Mouse (Mus musculus): ENCODE data around the gene Nme3. TPM values are rescaled to one million over a fixed set of nuclear protein-coding genes. Genes with fewer than 3 reads are reported as not detected.
A peak's percentile ranks its signal among the peaks of the same experiment; 100 is the strongest.

Gene Nme3
- 46.2 and 46.5 TPM in 2 replicates for polyA plus RNA-seq (2016; fragmentation: Nextera tagmentation; extraction: Ambion mirVana)

GRCm38 (mm10) chr17:24896241-24896992, at the start of gene Nme3:
Nme3 (plus strand) TSS chr17:24896500.
- WGBS, result 2% methylated on average over 50 of the region's 50 CpGs
- H3K27me3 ChIP-seq, result no peaks in the 10 kb centered on the region
- H3K4me3 ChIP-seq (replicated peaks), result peak within 1 kb of the TSS; percentile 92
- peak within 1 kb of the TSS; percentile 92 for H3K4me2 ChIP-seq
- H3K4me1 ChIP-seq (replicated peaks), result peaks cover 40% of the 10 kb centered on the region
- peaks cover 69% of the 10 kb centered on the region for H3K36me3 ChIP-seq
- H3K9me3 ChIP-seq, result no peaks in the 10 kb centered on the region
- H3K27ac ChIP-seq, result peak within 1 kb of the TSS; percentile 82
- peak within 1 kb of the TSS; percentile 90 for H3K9ac ChIP-seq (replicated peaks)
- ATAC-seq (ENCODE audit: insufficient number of reproducible peaks, insufficient read depth, low FRiP score, low TSS enrichment, low read depth), result peak; percentile 16; the same call in 1 of the 2 replicates

GRCm38 (mm10) chr17:24847386-24847785, 48.9 kb upstream of the Nme3 start:
- H3K9me3 ChIP-seq, result no peaks in the 10 kb centered on the region
- H3K4me3 ChIP-seq (replicated peaks), result no peak overlapping the region
- no peak for ATAC-seq (ENCODE audit: insufficient number of reproducible peaks, insufficient read depth, low FRiP score, low TSS enrichment, low read depth)
- no peak overlapping the region for H3K27ac ChIP-seq
- H3K4me2 ChIP-seq, result no peak overlapping the region
- peaks cover 29% of the 10 kb centered on the region for H3K27me3 ChIP-seq
- peaks cover 22% of the 10 kb centered on the region for H3K4me1 ChIP-seq (replicated peaks)
- H3K36me3 ChIP-seq, result no peaks in the 10 kb centered on the region
- WGBS, result 89% methylated on average over 1 of the region's 1 CpGs
- no peak overlapping the region for H3K9ac ChIP-seq (replicated peaks)

DNA sequence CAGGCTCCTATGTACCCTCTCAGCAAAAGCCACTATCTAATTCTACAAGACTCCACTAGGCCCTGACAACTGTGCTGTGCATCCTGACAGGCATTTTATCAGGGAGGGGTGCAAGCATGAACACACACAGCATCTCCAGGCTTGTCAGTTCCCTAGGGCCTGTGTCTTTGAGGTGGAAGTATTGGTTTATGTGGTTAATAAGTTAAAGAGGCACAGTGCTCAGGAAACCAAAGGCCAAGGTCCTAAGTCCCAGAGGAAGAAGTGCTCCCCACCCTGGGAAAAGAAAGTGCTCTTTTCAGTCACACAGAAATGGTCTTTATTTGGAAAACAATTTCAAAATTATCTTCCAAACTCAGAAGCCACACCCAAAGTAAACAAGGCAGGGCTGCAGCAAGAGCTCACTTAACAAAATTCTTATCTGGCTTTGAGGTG, 47.7 kb upstream of the Nme3 start:
- Histone ChIP-seq H3K4me2 (peak overlapping the region; percentile 89), H3K36me3 (peaks cover 9% of the 10 kb centered on the region), H3K27ac (no peak overlapping the region), H3K4me3 (replicated peaks) (peak overlapping the region; percentile 69; the same call in 1 of the 2 replicates), H3K9me3 (no peaks in the 10 kb centered on the region), H3K9ac (replicated peaks) (0 out of 2 replicates have a peak overlapping the region, but pooled peaks have one; percentile 27), H3K27me3 (peaks cover 27% of the 10 kb centered on the region), H3K4me1 (replicated peaks) (peaks cover 22% of the 10 kb centered on the region)
- no peak for ATAC-seq (ENCODE audit: insufficient number of reproducible peaks, insufficient read depth, low FRiP score, low TSS enrichment, low read depth)

DNA sequence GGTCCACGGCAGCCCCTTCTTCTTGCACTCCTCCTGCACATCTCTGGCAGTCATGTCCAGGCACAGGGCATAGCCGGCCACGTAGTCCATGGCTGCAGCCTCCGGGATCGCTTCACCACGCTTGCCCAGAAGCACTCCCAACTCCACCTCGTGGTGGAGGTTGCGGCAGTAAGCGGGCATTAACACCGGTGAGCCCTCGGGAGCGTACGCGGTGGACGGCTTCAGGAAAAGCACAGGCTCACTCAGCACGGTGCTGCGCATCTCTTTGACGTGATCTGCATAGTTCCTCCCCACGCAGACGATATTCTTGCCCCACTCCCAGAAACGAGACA, 46.6 kb upstream of the Nme3 start:
- Histone ChIP-seq H3K4me1 (replicated peaks) (peaks cover 22% of the 10 kb centered on the region), H3K36me3 (peaks cover 13% of the 10 kb centered on the region), H3K4me2 (peak overlapping the region; percentile 89), H3K4me3 (replicated peaks) (peak overlapping the region; percentile 69), H3K9me3 (no peaks in the 10 kb centered on the region), H3K27me3 (peaks cover 20% of the 10 kb centered on the region), H3K27ac (peak overlapping the region; percentile 94), H3K9ac (replicated peaks) (peak overlapping the region; percentile 74)
- no peak; the same call in 1 of the 2 replicates for ATAC-seq (ENCODE audit: insufficient number of reproducible peaks, insufficient read depth, low FRiP score, low TSS enrichment, low read depth)
- under 1% methylated on average over 21 of the region's 21 CpGs for WGBS

DNA sequence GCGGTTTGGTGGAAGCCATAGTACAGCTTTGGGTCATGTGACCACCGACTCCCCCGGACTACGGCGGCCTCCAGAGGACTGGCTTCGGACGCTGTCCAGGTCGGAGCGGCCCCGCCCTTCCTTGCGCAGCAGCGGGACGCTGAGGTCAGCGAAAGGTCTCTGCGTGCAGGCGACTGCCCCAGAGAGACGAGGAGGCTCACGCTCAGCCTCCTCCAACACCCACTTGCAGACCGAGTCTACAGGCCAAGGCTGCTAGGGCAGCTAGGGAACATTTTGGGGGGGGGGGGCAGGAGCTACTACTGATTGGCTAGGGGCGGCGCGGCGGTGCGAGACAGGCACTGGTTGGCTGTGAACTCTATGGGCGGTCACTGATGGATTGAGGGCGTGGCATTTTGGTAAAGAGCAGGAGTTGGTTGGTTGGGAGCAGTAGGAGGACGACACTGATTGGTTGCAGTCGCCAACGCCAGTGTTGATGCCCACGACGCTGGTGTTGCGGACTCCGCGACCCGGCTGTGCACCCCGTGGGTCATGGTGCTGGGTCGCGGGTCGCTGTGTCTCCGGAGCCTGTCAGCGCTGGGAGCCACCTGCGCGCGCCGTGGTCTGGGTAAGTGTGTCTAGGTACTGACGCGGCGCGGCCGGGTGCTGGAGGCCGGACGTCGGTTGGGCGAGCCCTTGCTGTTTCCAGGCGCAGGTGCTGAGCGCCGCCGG, 46.1 kb upstream of the Nme3 start, which contains the start of gene Fahd1:
TSS of gene Fahd1 (minus strand) at position 300 of the 708 bp plus-strand sequence.
- H3K27ac ChIP-seq, result peak within 1 kb of the TSS; percentile 94
- H3K4me2 ChIP-seq, result peak within 1 kb of the TSS; percentile 89
- no peaks in the 10 kb centered on the region for H3K9me3 ChIP-seq
- H3K36me3 ChIP-seq, result peaks cover 14% of the 10 kb centered on the region
- peaks cover 22% of the 10 kb centered on the region for H3K4me1 ChIP-seq (replicated peaks)
- H3K4me3 ChIP-seq (replicated peaks), result peak within 1 kb of the TSS; percentile 69
- under 1% methylated on average over 58 of the region's 58 CpGs for WGBS
- H3K27me3 ChIP-seq, result peaks cover 15% of the 10 kb centered on the region
- ATAC-seq (ENCODE audit: insufficient number of reproducible peaks, insufficient read depth, low FRiP score, low TSS enrichment, low read depth), result peak; percentile 100
- peak within 1 kb of the TSS; percentile 74 for H3K9ac ChIP-seq (replicated peaks)

- Histone ChIP-seq H3K27me3 (peaks cover 13% of the 10 kb centered on the region), H3K9me3 (no peaks in the 10 kb centered on the region), H3K9ac (replicated peaks) (peak overlapping the region; percentile 74), H3K36me3 (peaks cover 19% of the 10 kb centered on the region), H3K27ac (no peak overlapping the region), H3K4me3 (replicated peaks) (peak overlapping the region; percentile 69), H3K4me1 (replicated peaks) (peaks cover 22% of the 10 kb centered on the region), H3K4me2 (peak overlapping the region; percentile 89)
- WGBS, result 3% methylated on average over 20 of the region's 20 CpGs
- no peak for ATAC-seq (ENCODE audit: insufficient number of reproducible peaks, insufficient read depth, low FRiP score, low TSS enrichment, low read depth)
These were observed 45.5 kb upstream of the Nme3 start for GRCm38 (mm10) chr17:24850773-24851127.

GRCm38 (mm10) chr17:24851381-24852125, 44.7 kb upstream of the Nme3 start:
- H3K4me2 ChIP-seq, result peak overlapping the region; percentile 89

DNA sequence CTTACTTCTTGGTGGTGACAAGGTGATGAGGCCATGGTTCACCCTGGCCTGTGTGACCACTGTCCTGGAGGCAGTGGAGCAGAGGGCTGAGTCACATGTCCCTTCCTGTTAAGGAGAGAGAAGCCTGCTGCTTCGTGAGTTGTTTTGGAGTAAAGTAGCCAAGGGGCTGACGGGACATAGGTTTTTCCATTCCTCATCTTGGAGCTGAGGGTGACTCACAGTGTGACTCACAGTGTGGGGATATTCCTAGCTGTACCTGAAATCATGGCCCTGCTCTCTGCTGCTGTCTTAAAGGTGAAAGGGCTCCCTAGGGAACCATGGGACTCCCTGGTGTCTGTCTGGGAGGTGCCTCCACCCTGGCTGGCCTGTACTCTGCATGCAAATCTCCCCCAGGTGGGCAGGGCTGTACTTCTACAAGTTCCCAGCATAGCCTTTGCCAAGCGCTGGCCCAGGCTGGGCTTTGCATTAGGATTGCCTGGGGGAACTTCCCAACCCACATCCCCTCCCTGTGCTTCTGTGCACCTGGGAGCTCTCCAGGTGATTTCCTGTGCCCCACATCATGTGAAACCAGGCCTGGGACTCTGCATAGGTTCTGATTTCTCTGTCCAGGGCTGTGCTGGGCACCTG, 40.3 kb upstream of the Nme3 start:
- no peak for ATAC-seq (ENCODE audit: insufficient number of reproducible peaks, insufficient read depth, low FRiP score, low TSS enrichment, low read depth)

More at GRCm38 (mm10) chr17:24851381-24852125, 44.7 kb upstream of the Nme3 start:
- no peaks in the 10 kb centered on the region for H3K9me3 ChIP-seq
- no peak overlapping the region for H3K27ac ChIP-seq
- peaks cover 22% of the 10 kb centered on the region for H3K4me1 ChIP-seq (replicated peaks)
- peaks cover 13% of the 10 kb centered on the region for H3K27me3 ChIP-seq
- peak overlapping the region; percentile 69 for H3K4me3 ChIP-seq (replicated peaks)
- H3K9ac ChIP-seq (replicated peaks), result no peak overlapping the region
- WGBS, result 81% methylated on average over 10 of the region's 10 CpGs
- H3K36me3 ChIP-seq, result peaks cover 27% of the 10 kb centered on the region
- ATAC-seq (ENCODE audit: insufficient number of reproducible peaks, insufficient read depth, low FRiP score, low TSS enrichment, low read depth), result no peak

GRCm38 (mm10) chr17:24856589-24856988, 39.7 kb upstream of the Nme3 start:
- no peak overlapping the region for H3K9ac ChIP-seq (replicated peaks)
- H3K4me1 ChIP-seq (replicated peaks), result peaks cover under 1% of the 10 kb centered on the region; the same call in 1 of the 2 replicates
- peaks cover 60% of the 10 kb centered on the region for H3K36me3 ChIP-seq
- no peak overlapping the region for H3K4me2 ChIP-seq
- ATAC-seq (ENCODE audit: insufficient number of reproducible peaks, insufficient read depth, low FRiP score, low TSS enrichment, low read depth), result no peak
- H3K27me3 ChIP-seq, result peaks cover 3% of the 10 kb centered on the region
- H3K4me3 ChIP-seq (replicated peaks), result no peak overlapping the region
- H3K27ac ChIP-seq, result no peak overlapping the region
- H3K9me3 ChIP-seq, result no peaks in the 10 kb centered on the region
- WGBS, result 88% methylated on average over 13 of the region's 13 CpGs

More for the DNA sequence above, 40.3 kb upstream of the Nme3 start:
- 81% methylated on average over 3 of the region's 3 CpGs for WGBS
- Histone ChIP-seq H3K4me1 (replicated peaks) (peaks cover 7% of the 10 kb centered on the region), H3K27me3 (peaks cover 9% of the 10 kb centered on the region), H3K27ac (no peak overlapping the region), H3K36me3 (peaks cover 53% of the 10 kb centered on the region), H3K9ac (replicated peaks) (no peak overlapping the region), H3K4me3 (replicated peaks) (no peak overlapping the region), H3K9me3 (no peaks in the 10 kb centered on the region), H3K4me2 (no peak overlapping the region)

- no peak for ATAC-seq (ENCODE audit: insufficient number of reproducible peaks, insufficient read depth, low FRiP score, low TSS enrichment, low read depth)
- 82% methylated on average over 8 of the region's 8 CpGs for WGBS
- H3K9me3 ChIP-seq, result no peaks in the 10 kb centered on the region
- H3K27ac ChIP-seq, result no peak overlapping the region
- no peaks in the 10 kb centered on the region for H3K27me3 ChIP-seq
- no peak overlapping the region for H3K4me3 ChIP-seq (replicated peaks)
- H3K4me1 ChIP-seq (replicated peaks), result no peaks in the 10 kb centered on the region
- no peak overlapping the region for H3K4me2 ChIP-seq
- no peak overlapping the region for H3K9ac ChIP-seq (replicated peaks)
- peaks cover 67% of the 10 kb centered on the region for H3K36me3 ChIP-seq
These were observed 38.3 kb upstream of the Nme3 start for GRCm38 (mm10) chr17:24857831-24858470.
